Mouse (Mus musculus) midbrain, embryonic 13.5 days (tissue): ENCODE measurements around the gene Pla2r1. TPM values are rescaled to one million over a fixed set of nuclear protein-coding genes. Genes with fewer than 3 reads are reported as not detected.

Experiments
- polyA plus RNA-seq: library from polyadenylated mRNA; unstranded; fragments of >200 nt; fragmentation: Nextera tagmentation; extraction: Ambion mirVana; gene quantifications from 2 replicates; pipeline ENCODE4 v1.2.1, GENCODE M21; 2015

The Pla2r1 gene
- polyA plus RNA-seq, 1 experiment from 2014 or later, result 0.42 TPM

Other genes starting within 250 kb of the Pla2r1 start
- gene Ly75, start 170.0 kb downstream of the Pla2r1 start, polyA plus RNA-seq, result 0.52 and 0.68 TPM in 2 replicates
- gene Itgb6, start 169.3 kb upstream of the Pla2r1 start, polyA plus RNA-seq, result not detected in 2 replicates